Mouse (Mus musculus): ENCODE data around the gene Cblc.

Cblc gene

GRCm38 (mm10) chr7:19750217-19751069 is 46.2 kb downstream of the Cblc start, which contains the start of gene Nectin2:
Gene Nectin2 (minus strand): TSS chr7:19750483.
- DNase-seq (ENCODE audit: low read depth): peak; percentile 68

- DNase-seq (ENCODE audit: low read depth): peak; percentile 74
These were observed 47.0 kb downstream of the Cblc start for GRCm38 (mm10) chr7:19749389-19750216.

GRCm38 (mm10) chr7:19748219-19749195 is 48.1 kb downstream of the Cblc start:
- peak; percentile 10 for DNase-seq (ENCODE audit: low read depth)

GRCm38 (mm10) chr7:19747420-19748218 is 49.0 kb downstream of the Cblc start:
- no peak for DNase-seq (ENCODE audit: low read depth)

- no peak for DNase-seq (ENCODE audit: low read depth)
These were observed 50.0 kb downstream of the Cblc start for GRCm38 (mm10) chr7:19746426-19747201.

- no peak for DNase-seq (ENCODE audit: low read depth)
These were observed 50.6 kb downstream of the Cblc start for GRCm38 (mm10) chr7:19745971-19746370.

GRCm38 (mm10) chr7:19744590-19745385 is 51.8 kb downstream of the Cblc start:
- no peak for DNase-seq (ENCODE audit: low read depth)

- DNase-seq (ENCODE audit: low read depth): no peak
These were observed 52.8 kb downstream of the Cblc start for GRCm38 (mm10) chr7:19743791-19744190.

- DNase-seq (ENCODE audit: low read depth): no peak
These were observed 54.1 kb downstream of the Cblc start for GRCm38 (mm10) chr7:19742468-19742867.

GRCm38 (mm10) chr7:19741329-19742031 is 55.1 kb downstream of the Cblc start:
- no peak for DNase-seq (ENCODE audit: low read depth)

GRCm38 (mm10) chr7:19740269-19740668 is 56.3 kb downstream of the Cblc start:
- DNase-seq (ENCODE audit: low read depth): no peak

- no peak for DNase-seq (ENCODE audit: low read depth)
These were observed 57.8 kb downstream of the Cblc start for GRCm38 (mm10) chr7:19738771-19739170.

- no peak for DNase-seq (ENCODE audit: low read depth)
These were observed 60.1 kb downstream of the Cblc start for GRCm38 (mm10) chr7:19736389-19737057.

- DNase-seq (ENCODE audit: low read depth): no peak
These were observed 62.4 kb downstream of the Cblc start for GRCm38 (mm10) chr7:19734178-19734666.
